Mouse (Mus musculus) left cerebral cortex, adult 2 months (tissue): ENCODE measurements around the gene Prr3. TPM values are rescaled to one million over a fixed set of nuclear protein-coding genes. Genes with fewer than 3 reads are reported as not detected.
"Not testable (repeated sequence)": the region's sequence is repeated elsewhere in the genome, so short reads cannot be mapped to it uniquely, and the experiment has no call there.

Experiments used
- DNase-seq, 2 experiments: peaks; one replicate each; pipeline ENCODE4 v3.0.0; 2021 to 2022; ENCODE audit warnings: low spot score in 2 of 2, mixed read lengths in 1 of 2; ENCODE audit errors: extremely low spot score in 1 of 2
- H3K27ac ChIP-seq: fragments of 200-600 bp; 2 replicates; pipeline ENCODE4 v1.8.1; 2022
- H3K4me3 ChIP-seq: fragments of 200-600 bp; 2 replicates; pipeline ENCODE4 v1.8.1; 2022
- CTCF ChIP-seq: fragments of 200-600 bp; IDR thresholded peaks from 2 replicates; pipeline ENCODE4 v1.8.1; 2022; ENCODE audit warnings: antibody characterized with exemption, mild to moderate bottlenecking, moderate library complexity
- intact Hi-C: fragments of 180-260 bp; cut with DNase I; formaldehyde crosslinking; loops from one replicate; pipeline ENCODE4 v1.15.1; 2025
- total RNA-seq, 2 experiments: library from RNA; stranded (reverse); gene quantifications; 2 replicates each; pipeline ENCODE4 v1.2.3; 2021

The Prr3 gene
- total RNA-seq, 2 experiments from 2014 or later = 40.8 to 43.9 TPM

DNA sequence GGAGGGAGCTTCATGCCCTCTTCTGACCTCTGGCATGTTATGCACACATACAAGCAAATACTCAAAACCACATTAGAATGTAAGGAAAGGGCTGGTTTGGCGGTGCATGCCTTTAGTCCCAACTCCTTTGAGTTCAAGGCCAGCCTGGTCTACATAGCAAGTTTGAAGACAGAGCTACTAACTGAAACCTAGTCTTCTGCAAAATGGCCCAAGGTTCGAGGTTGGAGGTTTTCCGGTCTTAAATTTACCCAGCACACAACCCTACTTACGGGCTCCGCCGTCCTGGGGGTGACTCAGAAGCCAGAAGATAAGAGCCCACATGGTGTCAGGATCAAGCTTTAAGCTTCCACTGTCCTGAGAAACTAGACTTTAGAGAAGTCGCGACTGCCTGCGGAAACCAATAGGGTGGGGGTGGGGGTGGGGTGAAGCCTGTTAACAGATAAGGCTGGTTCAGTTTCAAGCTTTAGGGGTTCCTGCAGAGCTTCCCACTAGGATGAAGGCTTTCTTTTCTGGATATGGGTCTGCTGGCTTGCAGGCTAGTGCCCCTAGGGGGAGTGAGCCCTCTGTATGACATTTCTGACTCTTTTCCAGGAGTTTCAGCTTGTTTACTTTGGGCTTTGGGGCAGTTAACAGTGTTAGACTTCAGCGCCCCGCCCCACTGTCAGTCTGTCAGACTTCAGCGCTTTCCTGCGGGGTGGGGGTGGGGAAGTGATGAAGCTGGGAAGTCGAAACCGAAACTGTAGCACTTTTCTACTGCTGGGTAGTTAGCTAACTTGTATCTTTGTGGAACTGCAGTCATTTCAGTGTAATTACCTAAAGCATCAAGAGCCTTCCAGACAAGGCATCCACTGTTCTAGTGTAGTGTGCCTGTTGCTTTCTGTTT is 40.4 kb upstream of the Prr3 start, which contains the start of gene H2-T24:
TSS of gene H2-T24 (minus strand) at position 370 of the 883 bp plus-strand sequence.
- DNase-seq = no peak
- H3K27ac ChIP-seq = peak within 1 kb of the TSS; percentile 83
- peak; percentile 42 for TF ChIP-seq CTCF
- H3K4me3 ChIP-seq = peak within 1 kb of the TSS; percentile 33
- intact Hi-C loops = no loop called here

- Histone ChIP-seq H3K27ac (peak overlapping the region; percentile 83), H3K4me3 (no peak overlapping the region)
- TF ChIP-seq CTCF = no peak
- DNase-seq = no peak
- intact Hi-C loops = no loop called here
Measured at GRCm38 (mm10) chr17:36019519-36019918, 39.5 kb upstream of the Prr3 start.

DNA sequence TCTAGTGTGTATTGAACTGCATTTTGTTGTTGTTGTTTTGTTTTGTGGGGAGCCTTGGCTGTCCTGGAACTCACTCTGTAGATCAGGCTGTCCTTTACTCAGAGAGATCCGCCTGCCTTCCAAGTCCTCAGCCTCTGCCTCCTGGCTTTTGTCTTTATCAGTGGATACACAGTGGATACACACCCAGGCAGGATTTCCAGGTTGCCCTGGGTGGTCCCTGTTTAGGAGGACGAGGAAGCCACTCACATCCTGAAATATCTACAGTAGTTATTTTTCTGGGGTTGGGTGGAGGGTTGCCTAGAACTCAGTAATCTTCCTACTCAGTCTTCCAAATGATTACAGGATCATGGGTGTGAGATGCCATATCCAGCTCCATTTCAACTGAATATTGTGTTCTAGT is 38.9 kb upstream of the Prr3 start:
- no peak for TF ChIP-seq CTCF
- H3K27ac ChIP-seq = peak overlapping the region; percentile 28; the same call in 1 of the 2 replicates
- no peak for DNase-seq
- H3K4me3 ChIP-seq = no peak overlapping the region
- intact Hi-C loops = no loop called here

DNA sequence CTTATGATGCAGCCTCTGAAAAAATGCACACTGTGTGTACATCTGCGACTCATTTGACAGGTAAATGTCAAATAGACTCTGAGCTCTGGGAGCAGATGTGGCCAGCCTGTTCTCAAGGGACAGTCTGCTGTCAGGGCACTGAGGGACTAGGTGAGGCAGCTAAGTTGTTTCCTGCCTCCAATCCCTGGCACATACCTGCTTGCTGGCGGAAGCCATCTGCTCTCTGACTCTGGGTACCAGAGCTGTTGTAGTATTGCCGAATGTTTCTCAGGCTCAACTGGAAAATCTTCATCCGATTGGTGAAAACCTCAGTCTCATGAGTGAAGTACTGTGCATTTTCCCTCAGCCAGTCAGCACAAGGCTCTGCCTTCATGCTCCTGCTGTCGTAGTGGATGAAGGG is 37.0 kb upstream of the Prr3 start:
- Histone ChIP-seq H3K4me3 (no peak overlapping the region), H3K27ac (no peak overlapping the region)
- intact Hi-C loops = no loop called here
- DNase-seq = no peak
- no peak for TF ChIP-seq CTCF

DNA sequence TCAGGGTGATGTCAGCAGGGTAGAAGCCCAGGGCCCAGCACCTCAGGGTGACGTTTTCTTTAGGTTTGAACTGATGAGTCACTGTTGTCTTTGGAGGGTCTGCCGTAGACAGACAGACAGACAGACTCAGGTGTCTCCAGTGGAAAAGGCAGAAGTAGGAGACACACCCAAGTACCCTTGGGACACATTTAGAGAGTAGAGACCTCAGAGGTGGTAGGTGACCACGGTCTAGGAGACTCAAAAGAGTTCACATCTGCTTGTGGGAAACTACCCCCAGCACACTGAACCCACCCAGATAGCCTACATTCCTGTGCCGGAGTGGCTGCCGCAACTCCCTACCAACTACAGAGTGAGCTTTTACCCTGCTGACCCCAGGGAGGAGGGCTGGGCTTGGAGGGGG is 34.9 kb upstream of the Prr3 start:
- no peak overlapping the region for H3K27ac ChIP-seq
- TF ChIP-seq CTCF = no peak
- intact Hi-C loops = no loop called here
- no peak overlapping the region for H3K4me3 ChIP-seq
- no peak for DNase-seq

DNA sequence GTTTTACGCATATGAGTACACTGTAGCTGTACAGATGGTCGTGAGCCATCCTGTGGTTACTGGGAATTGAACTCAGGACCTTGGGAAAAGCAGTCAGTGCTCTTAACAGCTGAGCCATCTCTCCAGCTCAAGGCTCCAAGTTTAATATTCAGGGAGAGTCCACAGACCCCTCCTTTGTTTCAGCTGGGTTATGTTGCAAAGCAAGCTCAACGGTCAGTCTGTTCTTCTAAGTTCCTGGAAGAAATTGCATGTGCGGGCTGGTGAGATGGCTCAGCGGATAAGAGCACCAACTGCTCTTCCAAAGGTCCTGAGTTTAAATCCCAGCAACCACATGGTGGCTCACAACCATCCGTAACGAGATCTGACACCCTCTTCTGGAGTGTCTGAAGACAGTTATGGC is 24.4 kb upstream of the Prr3 start:
- H3K4me3 ChIP-seq, DNase-seq, intact Hi-C loops: not testable (repeated sequence)
- H3K27ac ChIP-seq = peak overlapping the region; percentile 7

- intact Hi-C loops = no loop called here
- TF ChIP-seq CTCF = no peak
- peak overlapping the region; percentile 76 for H3K27ac ChIP-seq
- H3K4me3 ChIP-seq = no peak overlapping the region
- no peak for DNase-seq
Measured at GRCm38 (mm10) chr17:36003331-36003730, 23.3 kb upstream of the Prr3 start.

- peak in 1 of 2 experiments; percentile 38 for DNase-seq
- intact Hi-C loops = no loop called here
- H3K4me3 ChIP-seq = no peak overlapping the region
- peak overlapping the region; percentile 76 for H3K27ac ChIP-seq
- no peak for TF ChIP-seq CTCF
Measured at GRCm38 (mm10) chr17:36001966-36002365, 21.9 kb upstream of the Prr3 start.

- no peak for TF ChIP-seq CTCF
- Histone ChIP-seq H3K4me3 (no peak overlapping the region), H3K27ac (peak overlapping the region; percentile 66)
- no peak for DNase-seq
- intact Hi-C loops = no loop called here
Measured at GRCm38 (mm10) chr17:36001121-36001897, 21.3 kb upstream of the Prr3 start.

- Histone ChIP-seq H3K27ac (peak overlapping the region; percentile 66), H3K4me3 (no peak overlapping the region)
- DNase-seq = no peak
- intact Hi-C loops = no loop called here
- no peak for TF ChIP-seq CTCF
Measured at GRCm38 (mm10) chr17:36000349-36000748, 20.3 kb upstream of the Prr3 start.

DNA sequence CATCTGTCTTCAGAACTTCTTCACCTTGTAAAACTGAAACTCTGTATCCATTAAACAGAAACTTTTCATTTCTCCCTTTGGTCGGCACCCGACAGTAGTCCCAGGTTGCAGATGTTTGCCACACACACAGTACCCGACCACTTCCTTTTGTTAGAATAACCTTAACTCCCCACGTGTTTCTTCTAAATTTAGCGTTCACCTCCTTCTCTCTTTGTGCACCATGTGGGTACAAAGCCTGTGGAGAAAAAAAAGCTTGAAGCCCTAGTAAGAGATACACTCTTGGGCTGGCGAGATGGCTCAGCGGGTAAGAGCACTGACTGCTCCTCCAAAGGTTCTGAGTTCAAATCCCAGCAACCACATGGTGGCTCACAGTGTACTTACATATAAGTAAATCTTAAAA is 19.3 kb upstream of the Prr3 start:
- intact Hi-C loops = loop anchor here (5.0 kb wide), 1 partner anchor 193 kb away; the partner anchor contains the start of gene H2-T3
- no peak for DNase-seq
- Histone ChIP-seq H3K4me3 (no peak overlapping the region), H3K27ac (no peak overlapping the region)
- TF ChIP-seq CTCF = no peak

DNA sequence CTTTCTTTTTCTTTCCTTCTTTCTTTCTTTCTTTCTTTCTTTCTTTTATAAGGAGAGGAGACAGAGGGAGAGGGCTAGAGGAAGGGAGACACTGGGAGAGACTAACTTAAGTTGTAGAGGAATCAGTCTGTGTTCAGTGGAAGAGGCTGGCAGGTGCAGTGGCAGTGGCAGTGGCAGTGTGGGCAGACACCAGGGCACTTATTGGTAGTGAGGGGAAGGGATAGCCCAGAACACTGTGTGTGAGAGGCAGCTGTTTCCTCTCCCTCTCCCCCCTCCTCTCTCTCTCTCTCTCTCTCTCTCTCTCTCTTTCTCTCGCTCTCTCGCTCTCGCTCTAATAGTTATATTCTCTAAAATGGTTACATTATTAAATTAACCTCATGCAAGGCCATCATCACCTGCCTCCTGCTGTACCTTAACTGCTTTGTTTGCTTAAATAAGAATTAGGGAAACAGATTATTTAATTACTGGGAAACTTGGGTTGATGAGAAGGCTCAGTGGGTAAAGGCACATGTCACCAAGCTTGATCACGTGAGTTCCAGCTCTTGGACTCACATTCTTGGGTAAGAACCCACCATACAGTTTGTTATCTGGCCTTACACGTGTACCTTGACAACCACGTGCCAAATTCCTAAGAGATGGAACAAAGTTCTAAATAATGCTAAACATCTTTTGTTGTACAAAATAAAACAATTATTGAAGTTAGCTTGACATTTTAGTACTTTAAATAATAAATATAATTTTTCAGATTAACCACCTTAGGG is 18.7 kb upstream of the Prr3 start:
- no peak for DNase-seq
- Histone ChIP-seq H3K27ac (no peak overlapping the region), H3K4me3 (no peak overlapping the region)
- intact Hi-C loops = loop anchor here (5.0 kb wide), 1 partner anchor 194 kb away; the partner anchor contains the start of gene H2-T3
- TF ChIP-seq CTCF = no peak
